Mouse (Mus musculus): ENCODE measurements around the gene Kif27.

- TF ChIP-seq CHD2 (IDR thresholded peaks at IDR 0.05; ENCODE audit: low read depth, low read length) (no peak), ZC3H11A (IDR thresholded peaks at IDR 0.05; ENCODE audit: borderline replicate concordance, low read depth, low read length) (no peak)
These were observed 83.3 kb downstream of the Kif27 start, which contains the start of gene Gkap1 for GRCm38 (mm10) chr13:58275599-58275998.
